Mouse (Mus musculus) left cerebral cortex, adult 8-10 months (tissue): ENCODE data around the gene Apol7c. TPM values are rescaled to one million over a fixed set of nuclear protein-coding genes. Genes with fewer than 3 reads are reported as not detected.
"Not testable (repeated sequence)": the region's sequence is repeated elsewhere in the genome, so short reads cannot be mapped to it uniquely, and the experiment has no call there.

Experiments
- DNase-seq, 2 experiments: peaks; one replicate each; pipeline ENCODE4 v3.0.0; 2022; ENCODE audit warnings: low spot score in 2 of 2
- total RNA-seq, 4 experiments: library from RNA; stranded (reverse); gene quantifications; 2 replicates each; pipeline ENCODE4 v1.2.4; 2022

Gene Apol7c
- total RNA-seq, result not detected

DNA sequence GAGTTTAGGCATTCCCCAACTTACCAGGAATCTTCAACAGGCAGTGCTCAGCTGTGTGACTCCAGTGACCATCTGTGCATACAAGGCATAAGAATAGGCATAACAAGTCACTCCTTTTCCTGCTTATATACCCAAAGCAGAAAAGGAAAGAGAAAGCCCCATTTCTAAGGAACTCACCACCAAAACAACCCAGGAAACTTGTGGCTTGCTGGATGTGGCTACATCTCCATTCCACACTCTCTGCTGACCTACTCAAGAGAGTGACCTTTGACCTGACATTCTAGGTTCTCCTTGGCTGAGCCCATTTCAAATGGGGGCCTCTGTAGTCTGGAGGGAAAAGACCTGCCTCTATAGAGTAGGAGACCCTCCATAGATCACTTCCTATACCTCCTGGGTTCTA, at the start of gene Apol7c:
Apol7c (minus strand) TSS at position 101 of the 400 bp plus-strand sequence.
- DNase-seq, result no peak

DNA sequence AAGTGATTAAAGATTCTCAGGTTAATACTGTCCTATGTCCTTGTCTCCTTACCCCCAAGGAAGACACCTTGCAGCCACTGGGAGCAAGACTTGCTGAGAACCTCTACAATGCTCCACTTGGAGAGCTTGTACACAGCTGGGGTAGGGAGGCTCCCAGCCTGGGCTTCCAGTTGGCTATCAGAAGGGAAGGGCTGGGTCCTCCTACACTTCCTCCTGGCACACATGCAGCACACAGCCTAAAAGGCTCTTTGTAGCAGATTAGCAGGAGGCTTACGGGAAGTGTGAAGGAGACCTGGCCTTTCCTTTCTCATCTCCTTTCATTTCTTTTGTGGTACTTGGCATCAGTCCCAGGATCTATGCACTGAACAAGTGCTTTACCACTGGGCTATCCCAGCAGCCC, 48.6 kb upstream of the Apol7c start:
- DNase-seq, result no peak

DNA sequence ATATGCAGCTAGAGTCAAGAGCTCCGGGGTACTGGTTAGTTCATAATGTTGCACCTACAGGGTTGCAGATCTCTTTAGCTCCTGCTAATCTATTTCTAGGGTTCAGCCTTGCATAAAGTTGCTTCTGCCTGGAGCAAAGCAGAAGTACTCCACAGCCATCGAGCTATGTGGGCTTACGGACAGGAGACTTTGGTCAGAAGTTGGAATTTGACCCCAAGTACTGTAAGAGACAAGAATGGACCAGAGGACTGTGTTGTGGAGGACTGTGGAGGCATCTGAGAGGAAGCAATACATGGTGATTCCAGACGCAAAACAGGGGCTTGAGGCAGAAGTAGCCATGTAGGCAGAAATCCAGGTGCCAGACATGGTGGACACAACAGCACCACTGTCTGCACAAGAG, 46.2 kb upstream of the Apol7c start:
- DNase-seq, result no peak

DNA sequence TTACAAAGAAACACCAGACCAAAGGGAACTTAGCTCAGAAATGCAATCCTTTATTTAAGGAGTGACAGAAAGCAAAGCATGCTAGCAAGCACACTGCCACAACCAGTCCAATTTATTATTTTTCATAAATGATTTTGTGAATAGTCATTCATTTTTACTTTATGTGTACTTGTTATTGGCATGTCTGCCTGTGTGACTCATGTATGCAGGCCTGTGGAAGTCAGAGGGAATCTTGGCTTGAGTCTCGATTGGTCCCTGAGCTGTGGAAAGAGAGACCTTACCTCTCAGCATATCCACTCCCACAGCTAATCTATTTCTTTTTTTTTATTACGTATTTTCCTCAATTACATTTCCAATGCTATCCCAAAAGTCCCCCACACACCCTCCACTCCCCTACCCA, 45.7 kb upstream of the Apol7c start:
- no peak for DNase-seq

DNA sequence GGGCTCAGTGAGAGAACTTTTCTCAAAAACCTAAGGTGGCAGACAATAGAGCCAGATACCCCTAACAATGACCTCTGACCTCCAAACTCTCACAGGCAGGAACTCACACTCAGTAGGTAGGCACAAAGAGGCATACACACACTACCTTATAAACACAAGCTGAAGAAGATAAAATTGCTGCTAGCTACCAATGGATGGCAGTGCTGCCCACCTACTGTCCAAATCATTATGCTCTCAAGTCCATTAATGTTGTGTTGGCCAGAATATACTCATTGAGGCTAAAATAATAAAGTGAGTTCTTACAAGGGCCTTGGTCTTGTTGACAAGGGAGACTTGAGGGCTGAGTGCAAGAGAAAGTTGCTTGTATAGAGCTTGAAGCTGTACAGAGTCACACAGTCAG, 30.1 kb upstream of the Apol7c start:
- no peak for DNase-seq

DNA sequence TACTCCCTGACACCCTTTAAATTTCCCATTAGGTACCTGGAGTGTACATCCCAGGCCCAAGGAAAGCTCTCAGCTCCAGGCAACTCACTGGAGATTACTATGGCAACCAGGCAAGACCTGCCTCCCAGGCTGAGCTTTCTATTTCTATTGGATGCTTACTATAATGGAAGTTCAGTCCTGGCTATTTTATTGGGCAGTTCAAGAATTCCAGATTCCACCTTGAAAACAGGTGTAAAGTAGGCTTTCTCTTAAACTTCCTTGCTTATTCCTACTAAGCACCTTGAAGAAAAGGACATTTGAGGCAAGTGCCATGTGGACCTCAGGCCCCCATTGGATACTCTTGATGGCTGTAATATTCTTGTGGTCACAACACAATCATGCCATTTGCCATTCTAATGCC, 28.7 kb upstream of the Apol7c start, which contains the start of gene 1700025B11Rik:
1700025B11Rik (minus strand) TSS at position 101 of the 400 bp plus-strand sequence.
- DNase-seq, result no peak

DNA sequence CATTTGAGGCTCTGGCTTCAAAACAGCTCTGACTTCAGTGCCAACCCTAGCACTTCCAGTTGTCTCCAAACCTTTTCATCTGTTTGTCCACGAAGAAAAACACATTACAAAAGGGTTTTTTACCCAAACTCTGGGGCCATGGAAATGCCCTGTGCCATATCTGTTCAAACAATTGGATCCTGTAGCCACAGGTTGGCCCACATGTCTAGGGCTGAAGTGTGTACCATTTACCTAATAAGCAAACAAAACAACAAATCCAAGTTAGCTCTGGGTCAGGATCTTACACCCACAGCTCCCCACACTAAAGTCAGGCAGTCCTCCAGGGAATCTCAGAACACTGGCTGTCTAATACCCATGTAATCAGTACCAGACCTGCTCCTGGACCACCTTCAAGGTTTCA, 6.1 kb upstream of the Apol7c start:
- not testable (repeated sequence) for DNase-seq

DNA sequence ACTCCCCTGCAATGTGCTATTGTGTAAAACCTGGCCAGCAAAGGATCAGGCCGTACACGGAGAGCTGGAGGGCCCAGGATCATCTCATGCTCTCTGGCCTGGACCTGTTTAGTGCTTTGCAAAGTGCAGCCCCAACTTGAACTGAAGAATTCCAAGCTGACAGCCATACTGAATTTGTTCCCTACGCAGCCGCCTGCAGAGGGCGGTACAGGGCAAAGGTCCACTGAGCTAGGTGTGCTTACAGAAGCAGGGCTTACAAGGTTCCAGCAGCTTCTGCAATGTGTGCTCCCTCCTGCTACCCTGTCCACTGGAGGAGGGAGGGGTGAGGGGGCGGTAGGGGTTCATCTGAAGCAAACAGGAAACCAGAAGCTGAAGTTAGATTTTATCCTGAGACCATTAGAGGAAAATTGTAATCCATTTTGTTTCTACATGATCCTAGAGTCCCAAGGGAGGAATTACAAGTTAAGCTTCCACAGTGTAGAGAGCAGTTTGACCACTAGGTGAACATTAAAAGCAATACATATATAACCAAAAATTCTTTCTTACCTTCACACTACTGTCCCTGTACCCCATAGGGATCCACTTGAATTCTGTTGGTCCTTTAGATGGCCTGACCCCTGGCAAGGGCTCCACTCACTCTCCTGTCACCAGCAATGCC, 9.8 kb downstream of the Apol7c start:
- DNase-seq, result peak in 1 of 2 experiments; percentile 13

DNA sequence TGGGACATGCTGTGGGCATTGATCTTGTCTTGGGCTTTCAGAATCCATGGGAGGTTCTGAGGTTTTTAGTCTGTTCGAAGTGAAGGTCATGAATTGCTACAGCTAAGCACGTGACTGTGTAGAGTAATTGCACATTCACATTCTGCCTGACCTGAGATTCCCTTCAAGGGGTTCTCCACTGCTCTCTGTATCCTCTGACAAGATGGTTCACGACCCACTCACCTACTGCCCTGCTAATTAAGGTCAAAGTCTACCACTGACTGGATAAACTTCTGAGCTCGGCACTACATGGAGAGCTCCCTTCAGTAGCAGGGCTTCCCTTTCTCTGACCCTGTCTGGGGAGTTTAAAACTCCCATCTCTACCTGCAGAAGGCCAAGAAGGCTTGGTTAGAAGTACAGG, 12.5 kb downstream of the Apol7c start:
- not testable (repeated sequence) for DNase-seq

DNA sequence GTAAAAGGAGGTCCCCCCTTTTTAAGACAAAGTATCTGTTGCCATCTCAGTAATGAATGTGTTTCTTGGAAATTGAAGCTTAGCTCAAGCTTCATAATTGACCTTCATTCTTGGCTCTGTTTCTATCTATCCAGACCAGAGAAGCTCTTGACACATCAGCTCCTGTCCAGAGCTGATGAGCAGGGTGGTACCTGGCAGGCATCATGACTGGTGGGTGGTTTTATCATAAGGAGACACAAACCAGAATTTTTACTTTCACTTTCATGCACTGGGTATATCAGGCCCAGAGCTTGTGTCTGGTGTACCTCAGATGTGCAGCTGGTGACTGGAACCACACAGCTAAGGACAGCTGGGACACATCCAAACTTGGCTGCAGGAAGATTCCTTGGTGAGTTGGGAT, 25.1 kb downstream of the Apol7c start, which contains the start of gene Apol11a:
Apol11a (plus strand) TSS at position 306 of the 400 bp plus-strand sequence.
- not testable (repeated sequence) for DNase-seq

DNA sequence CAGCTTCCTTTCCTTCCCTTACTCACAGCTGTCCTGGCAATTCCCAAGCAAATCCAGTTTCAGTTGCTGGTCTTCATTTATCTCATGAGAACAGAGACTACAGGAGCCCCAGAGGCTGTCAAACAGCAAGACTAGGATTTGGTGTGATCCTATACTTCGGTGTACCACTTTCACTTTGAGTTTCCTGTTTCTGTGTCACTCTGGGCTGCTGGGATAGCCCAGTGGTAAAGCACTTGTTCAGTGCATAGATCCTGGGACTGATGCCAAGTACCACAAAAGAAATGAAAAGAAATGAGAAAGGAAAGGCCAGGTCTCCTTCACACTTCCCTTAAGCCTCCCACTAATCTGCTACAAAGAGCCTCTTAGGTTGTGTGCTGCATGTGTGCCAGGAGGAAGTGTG, 38.4 kb downstream of the Apol7c start:
- DNase-seq, result not testable (repeated sequence)

DNA sequence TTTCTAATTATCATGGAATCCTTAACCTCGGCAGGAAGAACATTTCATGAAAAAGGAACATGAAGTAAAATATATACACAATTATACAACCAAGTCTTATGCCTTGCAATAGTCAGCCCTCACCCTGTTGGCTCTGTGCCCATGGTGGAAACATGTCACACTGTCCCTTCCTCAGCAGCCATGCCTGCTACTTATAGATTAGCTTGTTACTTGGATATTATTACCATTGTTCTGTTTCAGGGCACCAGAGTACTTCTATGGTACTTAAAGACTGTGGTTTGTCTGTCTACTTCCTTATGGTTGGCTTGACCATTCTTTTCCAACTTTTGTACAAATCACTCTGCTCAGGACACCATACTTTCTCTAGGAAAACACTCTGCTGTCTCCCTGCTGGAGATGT, 39.9 kb downstream of the Apol7c start:
- DNase-seq, result not testable (repeated sequence)

DNA sequence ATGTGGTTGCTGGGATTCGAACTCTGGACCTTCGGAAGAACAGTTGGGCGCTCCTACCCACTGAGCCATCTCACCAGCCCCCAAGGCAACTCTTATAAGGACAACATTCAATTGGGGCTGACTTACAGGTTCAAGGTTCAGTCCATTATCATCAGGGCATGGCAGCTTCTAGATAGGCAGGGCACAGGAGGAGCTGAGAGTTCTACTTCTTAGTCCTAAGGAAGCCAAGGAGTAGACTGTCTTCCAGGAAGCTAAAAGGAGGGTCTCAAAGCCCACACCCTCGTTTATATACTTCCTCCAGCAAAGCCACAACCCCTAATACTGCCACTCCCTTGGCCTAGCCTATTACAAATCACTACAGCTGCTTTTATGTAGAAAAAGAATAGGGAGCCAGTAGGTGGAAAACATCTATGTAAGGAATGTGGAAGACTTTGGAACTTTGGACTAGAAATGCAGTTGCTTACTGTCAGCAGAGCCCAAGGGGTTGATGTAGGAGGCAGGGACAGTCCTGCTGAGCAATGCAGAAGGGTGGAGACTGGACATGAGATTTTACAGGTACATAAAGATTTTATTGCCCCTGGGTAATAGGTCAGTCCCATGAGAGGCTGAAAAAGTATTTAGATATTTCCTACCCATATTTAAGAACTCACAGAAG, 50.8 kb downstream of the Apol7c start:
- DNase-seq, result no peak

DNA sequence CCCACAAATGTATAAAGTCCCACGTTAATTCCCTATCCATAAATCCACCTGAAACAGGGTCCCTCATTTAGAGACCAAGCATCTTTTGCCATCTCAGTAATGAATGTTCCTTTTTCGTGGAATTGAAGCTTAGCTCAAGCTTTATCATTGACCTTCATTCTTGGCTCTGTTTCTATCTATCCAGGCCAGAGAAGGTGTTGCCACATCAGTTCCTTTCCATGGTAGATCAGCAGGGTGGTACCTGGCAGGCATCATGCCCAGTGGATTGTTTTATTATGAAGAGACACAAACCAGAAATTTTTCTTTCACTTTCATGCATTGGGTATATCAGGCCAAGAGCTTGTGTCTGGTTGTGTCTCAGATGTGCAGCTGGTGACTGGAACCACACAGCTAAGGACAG, 56.4 kb downstream of the Apol7c start, which contains the start of gene Apol10a:
Apol10a (plus strand) TSS at position 355 of the 400 bp plus-strand sequence.
- DNase-seq, result not testable (repeated sequence)

Other genes starting within 250 kb of the Apol7c start
- 100 to 1,000 TPM; 211 to 245 (median 225) TPM for gene Rbfox2, start 226.3 kb downstream of the Apol7c start, total RNA-seq
- gene Apol7a, start 134.2 kb downstream of the Apol7c start, total RNA-seq, result under 1 TPM; 0.18 to 0.48 (median 0.29) TPM
- under 1 TPM in 2 of 4 experiments, not detected in 2; 0.26 to 0.71 TPM for gene Apol9a, start 122.2 kb downstream of the Apol7c start, total RNA-seq
- under 1 TPM in 3 of 4 experiments, not detected in 1; 0.25 to 0.67 (median 0.42) TPM for gene Apol7b, start 85.8 kb downstream of the Apol7c start, total RNA-seq
- gene Apol10a, start 56.3 kb downstream of the Apol7c start, total RNA-seq, result not detected
- gene Apol11a, start 25.0 kb downstream of the Apol7c start, total RNA-seq, result not detected
- not detected for gene 1700025B11Rik, start 28.6 kb upstream of the Apol7c start, total RNA-seq
- gene Apol10b, start 62.8 kb upstream of the Apol7c start, total RNA-seq, result under 1 TPM in 3 of 4 experiments, not detected in 1; 0.25 to 0.33 (median 0.27) TPM
- not detected for gene Gm36245, start 65.9 kb upstream of the Apol7c start, total RNA-seq
- gene Apol11b, start 110.0 kb upstream of the Apol7c start, total RNA-seq, result under 1 TPM in 3 of 4 experiments, not detected in 1; 0.19 to 0.36 (median 0.20) TPM
- not detected for gene Apol7e, start 165.5 kb upstream of the Apol7c start, total RNA-seq
- not detected for gene Apol9b, start 195.7 kb upstream of the Apol7c start, total RNA-seq
- gene Apol8, start 223.7 kb upstream of the Apol7c start, total RNA-seq, result 1 to 10 TPM; 6.6 to 8.0 (median 7.3) TPM